Mouse (Mus musculus) hematopoietic multipotent progenitor cell, adult 10-12 weeks (in vitro differentiated cells): ENCODE results near the gene Gm8947. TPM values are rescaled to one million over a fixed set of nuclear protein-coding genes. Genes with fewer than 3 reads are reported as not detected.

Experiments
- polyA plus RNA-seq: library from polyadenylated mRNA; stranded (reverse); fragments of >175 nt; gene quantifications from 2 replicates; pipeline ENCODE4 v1.2.3, GENCODE M21; 2012; ENCODE audit warnings: low replicate concordance

Gene Gm8947
- 0.13 TPM in 1 of 2 replicates, not detected in the other for polyA plus RNA-seq

GRCm38 (mm10) chr1:151192075-151192474, at the start of gene Gm8947:
Gm8947 (plus strand) TSS chr1:151192376.

GRCm38 (mm10) chr1:151182266-151182665, 9.9 kb upstream of the Gm8947 start, which contains the start of gene Gm47985:
Gm47985 (plus strand) TSS chr1:151182537.

GRCm38 (mm10) chr1:151198120-151198519, 5.9 kb downstream of the Gm8947 start, which contains the start of gene Gm47995:
Gm47995 (plus strand) TSS chr1:151198448.

GRCm38 (mm10) chr1:151203818-151204217, 11.6 kb downstream of the Gm8947 start, which contains the start of gene 3110040M04Rik:
3110040M04Rik (plus strand) TSS chr1:151204121.

GRCm38 (mm10) chr1:151209824-151210355, 17.7 kb downstream of the Gm8947 start, which contains the start of gene Gm47996:
Gm47996 (plus strand) TSS chr1:151210131.

Other genes starting within 250 kb of the Gm8947 start
- gene Hmcn1, start 198.9 kb upstream of the Gm8947 start, polyA plus RNA-seq: 0.02 and 0.06 TPM in 2 replicates
- gene Gm47985, start 9.8 kb upstream of the Gm8947 start, polyA plus RNA-seq: 0.35 TPM in 1 of 2 replicates, not detected in the other
- gene Gm47995, start 6.1 kb downstream of the Gm8947 start, polyA plus RNA-seq: 0.13 TPM in 1 of 2 replicates, not detected in the other
- not detected in 2 replicates for gene 3110040M04Rik, start 11.7 kb downstream of the Gm8947 start, polyA plus RNA-seq
- 0.25 TPM in 1 of 2 replicates, not detected in the other for gene Gm47996, start 17.8 kb downstream of the Gm8947 start, polyA plus RNA-seq
- gene Ivns1abp, start 152.1 kb downstream of the Gm8947 start, polyA plus RNA-seq: 65.3 and 97.5 TPM in 2 replicates
- gene Swt1, start 236.1 kb downstream of the Gm8947 start, polyA plus RNA-seq: 0.29 and 2.4 TPM in 2 replicates
- gene Trmt1l, start 236.2 kb downstream of the Gm8947 start, polyA plus RNA-seq: 17.5 and 41.0 TPM in 2 replicates